Mouse (Mus musculus): Measurements from ENCODE around the gene Klra3. TPM values are rescaled to one million over a fixed set of nuclear protein-coding genes. Genes with fewer than 3 reads are reported as not detected.
"Not testable (repeated sequence)": the region's sequence is repeated elsewhere in the genome, so short reads cannot be mapped to it uniquely, and the experiment has no call there.

Klra3 gene
- polyA plus RNA-seq (2012; rRNA removed), result not detected in 2 replicates

DNA sequence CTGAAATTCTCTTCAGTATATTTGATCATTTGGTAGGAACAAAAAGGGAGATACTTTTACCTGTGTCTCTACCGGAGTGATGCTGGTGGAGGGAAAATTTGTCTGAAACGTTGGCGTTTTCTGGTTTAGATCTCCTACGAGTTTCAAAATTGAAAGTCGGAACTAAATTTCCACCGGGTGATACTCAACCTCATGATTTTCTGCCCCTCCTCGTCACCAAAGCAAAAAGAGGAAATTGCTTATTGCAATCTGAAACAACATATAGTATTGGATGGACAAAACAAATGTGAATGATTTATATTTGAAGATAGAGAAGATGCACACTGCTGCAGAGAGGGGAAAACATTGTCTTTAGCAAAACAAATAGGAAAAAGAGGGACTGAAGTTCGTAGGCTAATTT is at the start of gene Klra3:
Gene Klra3 (minus strand): TSS at position 164 of the 400 bp plus-strand sequence.
- no peak for DNase-seq
- Histone ChIP-seq H3K27me3 (ENCODE audit: control insufficient read depth, insufficient read depth, low read length) (no peaks in the 10 kb centered on the region), H3K4me3 (ENCODE audit: control insufficient read depth, insufficient read depth, low read length) (no peak within 1 kb of the TSS), H3K4me1 (replicated peaks; ENCODE audit: control insufficient read depth, insufficient read depth, low read length) (no peaks in the 10 kb centered on the region), H3K27ac (ENCODE audit: control insufficient read depth, insufficient read depth, low read length) (no peak within 1 kb of the TSS), H3K36me3 (ENCODE audit: control insufficient read depth, insufficient read depth, low read length) (no peaks in the 10 kb centered on the region)
- 83% methylated on average over 8 of the region's 8 CpGs for WGBS
- TF ChIP-seq CTCF (IDR thresholded peaks at IDR 0.05; ENCODE audit: borderline replicate concordance, control insufficient read depth, extremely low read depth, insufficient read depth, low read length, poor library complexity), result no peak
- no peak for TF ChIP-seq POLR2A (IDR thresholded peaks at IDR 0.05; ENCODE audit: control insufficient read depth, extremely low read depth, insufficient read depth, low read length, poor library complexity)

- H3K27ac ChIP-seq (ENCODE audit: control insufficient read depth, insufficient read depth, low read length), result no peak within 1 kb of the TSS
- peaks cover 5% of the 10 kb centered on the region for H3K4me1 ChIP-seq (replicated peaks; ENCODE audit: control insufficient read depth, insufficient read depth, low read length)
- no peaks in the 10 kb centered on the region for H3K27me3 ChIP-seq (ENCODE audit: control insufficient read depth, insufficient read depth, low read length)
- H3K36me3 ChIP-seq (ENCODE audit: control insufficient read depth, insufficient read depth, low read length), result no peaks in the 10 kb centered on the region
- no peak within 1 kb of the TSS for H3K4me3 ChIP-seq (ENCODE audit: control insufficient read depth, insufficient read depth, low read length)
- WGBS, result 26% methylated on average over 2 of the region's 2 CpGs
- DNase-seq, result no peak
- no peak for TF ChIP-seq POLR2A (IDR thresholded peaks at IDR 0.05; ENCODE audit: control insufficient read depth, extremely low read depth, insufficient read depth, low read length, poor library complexity)
- no peak for TF ChIP-seq CTCF (IDR thresholded peaks at IDR 0.05; ENCODE audit: borderline replicate concordance, control insufficient read depth, extremely low read depth, insufficient read depth, low read length, poor library complexity)
These were observed 49.4 kb upstream of the Klra3 start, which contains the start of gene Klra1 for GRCm38 (mm10) chr6:130386750-130387149. Gene Klra1 (minus strand): TSS chr6:130386874.

DNA sequence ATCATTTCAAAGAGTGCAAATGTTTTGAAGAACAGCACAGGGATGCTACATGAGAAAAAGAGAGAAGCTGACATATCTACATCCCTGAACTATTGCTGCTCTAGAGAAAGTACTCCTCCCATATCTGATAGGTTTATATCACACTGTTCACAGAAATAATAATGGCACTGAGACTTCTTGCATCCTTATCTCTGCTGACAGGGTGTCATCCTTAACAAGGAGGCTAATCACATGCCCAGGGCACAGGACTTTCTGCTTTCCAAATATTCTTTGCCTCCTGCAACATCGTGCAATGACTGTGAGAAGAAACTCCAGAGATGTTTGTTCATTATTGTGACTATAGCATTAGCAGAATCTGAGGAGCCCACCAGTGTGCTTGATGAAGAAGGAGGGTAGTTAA is 48.4 kb upstream of the Klra3 start:
- Histone ChIP-seq H3K27me3 (ENCODE audit: control insufficient read depth, insufficient read depth, low read length) (no peaks in the 10 kb centered on the region), H3K27ac (ENCODE audit: control insufficient read depth, insufficient read depth, low read length) (no peak overlapping the region), H3K4me3 (ENCODE audit: control insufficient read depth, insufficient read depth, low read length) (no peak overlapping the region), H3K4me1 (replicated peaks; ENCODE audit: control insufficient read depth, insufficient read depth, low read length) (peaks cover 5% of the 10 kb centered on the region), H3K36me3 (ENCODE audit: control insufficient read depth, insufficient read depth, low read length) (no peaks in the 10 kb centered on the region)
- no peak for DNase-seq
- 86% methylated on average over 1 of the region's 1 CpGs for WGBS
- no peak for TF ChIP-seq CTCF (IDR thresholded peaks at IDR 0.05; ENCODE audit: borderline replicate concordance, control insufficient read depth, extremely low read depth, insufficient read depth, low read length, poor library complexity)
- TF ChIP-seq POLR2A (IDR thresholded peaks at IDR 0.05; ENCODE audit: control insufficient read depth, extremely low read depth, insufficient read depth, low read length, poor library complexity), result no peak

DNA sequence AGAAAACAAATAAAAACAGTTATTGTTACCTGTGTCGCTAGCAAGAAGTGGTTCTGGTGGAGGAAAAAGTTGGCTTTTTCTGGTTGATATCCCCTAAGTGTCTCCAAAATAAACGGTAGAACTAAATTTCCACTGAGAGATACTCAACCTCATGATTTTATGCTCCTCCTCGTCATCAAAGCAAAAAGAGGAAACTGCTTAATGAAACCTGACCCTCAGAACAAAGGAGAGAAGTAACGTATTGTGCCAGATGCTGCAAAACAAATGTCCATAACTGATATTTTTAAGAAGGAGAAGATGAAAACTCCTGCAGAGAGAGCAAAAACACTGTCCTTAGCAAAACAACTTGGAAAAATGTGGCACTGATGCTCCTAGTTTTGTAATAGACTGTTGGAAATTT is 45.0 kb upstream of the Klra3 start:
- Histone ChIP-seq H3K36me3 (ENCODE audit: control insufficient read depth, insufficient read depth, low read length) (no peaks in the 10 kb centered on the region), H3K27ac (ENCODE audit: control insufficient read depth, insufficient read depth, low read length) (no peak overlapping the region), H3K27me3 (ENCODE audit: control insufficient read depth, insufficient read depth, low read length) (no peaks in the 10 kb centered on the region), H3K4me3 (ENCODE audit: control insufficient read depth, insufficient read depth, low read length) (no peak overlapping the region), H3K4me1 (replicated peaks; ENCODE audit: control insufficient read depth, insufficient read depth, low read length) (peaks cover 4% of the 10 kb centered on the region)
- no peak for DNase-seq
- TF ChIP-seq POLR2A (IDR thresholded peaks at IDR 0.05; ENCODE audit: control insufficient read depth, extremely low read depth, insufficient read depth, low read length, poor library complexity) (no peak), CTCF (IDR thresholded peaks at IDR 0.05; ENCODE audit: borderline replicate concordance, control insufficient read depth, extremely low read depth, insufficient read depth, low read length, poor library complexity) (no peak)
- 46% methylated on average over 4 of the region's 4 CpGs for WGBS

GRCm38 (mm10) chr6:130345381-130345780 is 8.0 kb upstream of the Klra3 start:
- not testable (repeated sequence) for H3K27me3 ChIP-seq (ENCODE audit: control insufficient read depth, insufficient read depth, low read length); H3K36me3 ChIP-seq (ENCODE audit: control insufficient read depth, insufficient read depth, low read length); H3K27ac ChIP-seq (ENCODE audit: control insufficient read depth, insufficient read depth, low read length); H3K4me3 ChIP-seq (ENCODE audit: control insufficient read depth, insufficient read depth, low read length); DNase-seq; H3K4me1 ChIP-seq (replicated peaks; ENCODE audit: control insufficient read depth, insufficient read depth, low read length)
- 42% methylated on average over 1 of the region's 1 CpGs for WGBS

DNA sequence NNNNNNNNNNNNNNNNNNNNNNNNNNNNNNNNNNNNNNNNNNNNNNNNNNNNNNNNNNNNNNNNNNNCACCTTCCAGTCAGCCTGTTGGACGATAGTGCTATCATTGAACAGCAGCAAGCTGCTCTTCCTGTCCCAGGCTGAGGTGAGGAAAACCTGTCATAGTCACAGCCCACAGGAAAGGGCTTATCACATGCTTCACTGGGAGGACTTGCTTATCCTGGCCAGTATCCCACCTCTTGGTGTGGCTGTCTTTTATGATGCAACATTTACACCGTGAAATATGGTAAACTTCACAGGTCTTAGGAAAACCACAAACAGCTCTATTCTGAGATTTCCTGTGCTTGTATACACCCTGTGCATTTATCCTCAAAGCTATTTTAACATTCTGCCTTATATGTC is 4.6 kb upstream of the Klra3 start:
- not testable (repeated sequence) for H3K4me3 ChIP-seq (ENCODE audit: control insufficient read depth, insufficient read depth, low read length); H3K27me3 ChIP-seq (ENCODE audit: control insufficient read depth, insufficient read depth, low read length); H3K4me1 ChIP-seq (replicated peaks; ENCODE audit: control insufficient read depth, insufficient read depth, low read length); H3K27ac ChIP-seq (ENCODE audit: control insufficient read depth, insufficient read depth, low read length); DNase-seq; H3K36me3 ChIP-seq (ENCODE audit: control insufficient read depth, insufficient read depth, low read length)
- WGBS, result 9% methylated on average over 2 of the region's 2 CpGs

DNA sequence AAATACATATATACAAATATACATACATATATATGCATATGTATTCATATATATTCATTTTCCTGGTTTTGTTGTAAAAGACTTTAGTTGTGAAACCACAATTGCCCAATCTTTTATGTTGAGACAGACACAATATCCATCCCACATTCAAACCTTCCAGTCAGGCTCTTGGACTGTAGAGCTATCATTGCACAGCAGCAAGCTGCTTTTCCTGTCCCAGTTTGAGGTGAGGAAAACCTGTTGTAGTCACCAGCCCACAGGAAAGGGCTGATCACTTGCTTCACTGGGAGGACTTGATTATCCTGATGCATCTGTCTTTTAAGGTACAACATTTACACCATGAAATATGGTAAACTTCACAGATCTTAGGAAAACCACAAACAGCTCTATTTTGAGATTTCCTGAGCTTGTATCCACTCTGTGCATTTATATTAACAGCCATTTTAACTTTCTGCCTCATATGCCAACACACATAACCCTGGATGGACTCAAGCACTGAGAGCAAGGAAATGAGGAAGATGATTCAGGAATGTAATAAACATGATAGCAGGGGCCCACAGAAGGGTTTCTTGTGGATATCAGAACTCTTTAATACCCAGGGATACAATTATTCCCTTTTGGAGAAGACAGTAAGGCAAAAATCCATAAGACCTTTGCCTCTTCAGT is 49.3 kb downstream of the Klra3 start:
- TF ChIP-seq CTCF (IDR thresholded peaks at IDR 0.05; ENCODE audit: borderline replicate concordance, control insufficient read depth, extremely low read depth, insufficient read depth, low read length, poor library complexity) (no peak), POLR2A (IDR thresholded peaks at IDR 0.05; ENCODE audit: control insufficient read depth, extremely low read depth, insufficient read depth, low read length, poor library complexity) (no peak)
- DNase-seq, result no peak
- Histone ChIP-seq H3K36me3 (ENCODE audit: control insufficient read depth, insufficient read depth, low read length) (no peaks in the 10 kb centered on the region), H3K4me3 (ENCODE audit: control insufficient read depth, insufficient read depth, low read length) (no peak overlapping the region), H3K27me3 (ENCODE audit: control insufficient read depth, insufficient read depth, low read length) (no peaks in the 10 kb centered on the region), H3K4me1 (replicated peaks; ENCODE audit: control insufficient read depth, insufficient read depth, low read length) (no peaks in the 10 kb centered on the region), H3K27ac (ENCODE audit: control insufficient read depth, insufficient read depth, low read length) (no peak overlapping the region)

GRCm38 (mm10) chr6:130281828-130282227 is 55.5 kb downstream of the Klra3 start, which contains the start of gene Klra10:
Gene Klra10 (minus strand): TSS chr6:130281928.
- H3K36me3 ChIP-seq (ENCODE audit: control insufficient read depth, insufficient read depth, low read length); H3K4me3 ChIP-seq (ENCODE audit: control insufficient read depth, insufficient read depth, low read length); H3K27me3 ChIP-seq (ENCODE audit: control insufficient read depth, insufficient read depth, low read length); H3K4me1 ChIP-seq (replicated peaks; ENCODE audit: control insufficient read depth, insufficient read depth, low read length); H3K27ac ChIP-seq (ENCODE audit: control insufficient read depth, insufficient read depth, low read length); DNase-seq: not testable (repeated sequence)
- 91% methylated on average over 1 of the region's 1 CpGs for WGBS

Data from thymus, adult 2 months (tissue).